Mouse (Mus musculus) spleen, postnatal 36 days (tissue): Measurements from ENCODE around the gene Tmem178b.

Experiments
- DNase-seq, 2 experiments: peaks; one replicate each; pipeline ENCODE4 v3.0.0; 2022; ENCODE audit warnings: low spot score in 2 of 2, mixed read lengths in 1 of 2

Gene Tmem178b

DNA sequence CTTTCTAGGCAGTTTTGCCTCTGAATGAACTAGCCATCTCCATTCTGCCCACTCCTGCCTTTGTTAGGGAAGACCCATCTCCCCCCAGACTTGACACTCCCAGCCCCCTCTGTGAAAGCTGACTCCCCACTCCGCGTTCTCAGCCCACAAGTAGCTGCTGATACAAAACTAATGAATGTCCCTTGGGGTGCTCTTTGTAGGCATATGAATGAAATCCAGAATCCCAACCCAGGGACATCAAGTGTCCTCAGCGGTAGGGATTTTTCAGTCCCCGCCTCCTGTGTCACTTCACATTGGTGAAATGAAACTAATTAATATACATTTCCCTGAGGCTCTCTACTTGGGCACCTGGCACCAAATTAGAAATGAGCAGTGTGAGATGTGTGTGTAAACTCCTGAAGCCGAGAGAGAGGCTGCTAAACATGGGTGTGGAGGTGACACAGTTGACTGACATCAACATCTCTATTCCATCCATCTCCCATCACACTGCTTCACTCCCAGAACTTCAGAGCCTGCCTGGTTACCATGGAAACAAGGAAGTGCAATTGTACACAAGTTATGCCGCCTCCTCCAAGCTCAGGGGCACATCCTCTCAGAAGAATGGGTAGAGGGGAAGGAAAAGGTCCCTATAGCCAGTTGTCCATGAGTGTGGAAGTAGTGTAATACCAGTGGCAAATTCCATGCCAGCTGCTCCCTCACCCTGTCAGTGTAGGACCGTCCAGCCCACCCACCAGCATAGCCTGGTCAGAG is 142.8 kb downstream of the Tmem178b start:
- no peak for DNase-seq

DNA sequence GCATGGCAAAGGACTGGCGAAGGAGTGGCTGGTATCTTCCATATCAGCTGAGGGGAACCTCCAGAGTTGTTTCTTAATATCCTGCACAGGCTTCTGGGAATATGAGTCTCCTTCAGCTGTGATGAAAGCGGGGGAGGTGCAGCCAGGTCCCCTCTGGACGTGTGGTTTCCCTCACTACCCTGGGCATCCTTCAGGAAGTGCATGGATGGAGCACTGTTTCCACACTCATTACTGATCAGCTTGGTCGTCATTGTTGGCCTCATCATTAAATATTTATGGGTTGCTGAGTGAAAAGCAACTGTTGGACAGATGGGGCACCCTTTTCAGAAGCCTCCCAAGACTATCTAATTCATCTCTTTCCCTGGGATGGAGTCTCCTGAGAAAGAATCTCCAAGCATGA is 146.3 kb downstream of the Tmem178b start:
- DNase-seq = no peak

DNA sequence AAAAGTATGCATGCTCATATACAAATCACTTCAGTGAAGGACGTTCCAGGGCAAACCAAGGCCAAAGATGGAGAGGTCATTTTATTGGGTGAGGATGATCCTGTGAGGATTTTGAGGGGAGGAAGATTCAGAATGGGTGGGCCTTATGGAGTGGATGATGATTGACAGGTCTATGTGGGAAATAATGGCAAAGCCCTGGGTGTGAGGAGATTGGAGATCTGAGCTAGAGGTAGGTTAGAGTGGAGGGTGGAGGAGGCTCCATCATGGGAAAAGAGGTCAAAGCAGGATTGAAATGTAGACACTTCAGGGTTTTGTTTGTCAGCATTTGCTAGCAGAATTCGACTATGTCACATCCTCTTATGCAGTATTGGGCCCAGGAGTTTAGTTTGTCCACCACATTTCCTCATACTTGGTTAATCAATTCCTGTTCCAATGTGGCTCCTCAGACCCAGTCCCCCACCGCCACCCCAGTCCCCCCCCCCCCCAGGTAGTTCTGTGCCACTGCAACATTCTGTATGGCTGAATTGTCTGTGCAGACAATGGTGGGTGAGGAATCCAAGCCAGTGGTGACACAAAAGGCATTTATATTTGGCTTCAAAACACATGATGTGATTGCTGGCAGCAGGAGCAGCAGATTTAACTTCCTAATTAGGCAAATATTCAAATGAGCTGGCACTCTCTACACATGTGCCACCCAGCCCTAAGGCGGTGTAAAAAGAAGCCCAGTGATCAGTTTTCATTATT is 150.7 kb downstream of the Tmem178b start:
- no peak for DNase-seq

DNA sequence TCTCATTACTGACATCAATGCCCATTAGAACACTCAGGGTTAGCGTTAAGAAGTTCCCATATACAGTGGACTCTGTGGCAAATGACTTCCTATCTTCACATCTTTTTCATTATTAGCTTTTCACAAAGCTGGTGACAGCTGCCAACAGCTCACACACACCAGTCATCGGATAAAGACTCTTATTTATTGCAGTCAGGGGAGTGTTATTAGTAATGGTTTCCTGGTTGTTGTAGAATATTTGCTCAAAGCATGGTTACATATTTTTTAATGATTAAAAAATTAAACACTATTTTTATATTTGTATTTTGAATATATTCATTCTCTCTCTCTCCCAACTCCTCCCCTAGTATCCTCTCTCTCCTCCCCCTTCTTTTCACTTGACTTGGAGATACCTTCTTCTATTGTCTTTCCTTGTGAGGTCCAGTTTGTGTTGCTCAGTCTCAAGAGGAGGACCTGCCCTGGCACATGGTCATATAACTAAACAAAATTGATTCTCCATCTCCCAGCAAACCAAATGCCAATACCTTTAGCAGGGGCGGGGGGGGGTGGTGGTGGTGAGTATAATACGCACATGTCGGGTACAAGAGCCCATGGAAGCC is 151.4 kb downstream of the Tmem178b start:
- no peak for DNase-seq

DNA sequence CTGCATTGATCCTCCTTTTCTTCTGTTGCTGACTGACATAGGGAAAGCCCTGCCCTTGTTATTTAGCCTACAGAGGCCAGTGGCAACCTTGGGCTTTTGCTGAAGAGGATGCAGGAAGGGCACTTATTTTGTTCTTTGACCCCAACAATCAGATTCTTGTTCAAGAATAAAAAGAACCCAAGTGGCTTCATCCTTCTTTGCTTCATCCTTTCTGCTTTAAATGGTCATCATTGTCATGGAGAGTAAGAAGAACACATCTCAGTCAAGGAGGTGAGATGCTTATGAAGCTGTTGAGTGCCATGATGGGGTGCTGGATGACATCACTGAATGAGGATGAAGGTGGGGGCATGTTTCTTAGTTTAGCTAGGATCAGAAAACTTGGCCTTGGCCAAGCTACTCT is 159.8 kb downstream of the Tmem178b start:
- no peak for DNase-seq

DNA sequence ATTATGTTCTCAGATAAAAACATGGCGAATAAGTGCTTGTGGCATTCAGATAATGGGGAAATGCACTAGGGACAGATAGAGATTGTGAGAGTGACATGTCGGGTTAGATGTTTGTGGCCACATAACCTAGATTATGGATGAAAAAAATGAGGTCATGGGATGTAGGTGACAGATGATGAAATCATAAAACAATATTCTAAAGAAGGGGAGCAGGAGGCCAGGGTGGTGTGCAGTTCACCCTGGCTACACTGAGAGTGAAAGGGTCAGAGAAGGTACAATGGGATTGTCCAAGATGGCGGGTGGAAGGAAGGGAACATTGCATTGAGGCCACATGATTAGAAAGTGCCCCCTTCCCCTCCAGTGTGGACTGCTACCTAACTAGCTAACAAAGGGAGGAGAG is 160.9 kb downstream of the Tmem178b start:
- no peak for DNase-seq

DNA sequence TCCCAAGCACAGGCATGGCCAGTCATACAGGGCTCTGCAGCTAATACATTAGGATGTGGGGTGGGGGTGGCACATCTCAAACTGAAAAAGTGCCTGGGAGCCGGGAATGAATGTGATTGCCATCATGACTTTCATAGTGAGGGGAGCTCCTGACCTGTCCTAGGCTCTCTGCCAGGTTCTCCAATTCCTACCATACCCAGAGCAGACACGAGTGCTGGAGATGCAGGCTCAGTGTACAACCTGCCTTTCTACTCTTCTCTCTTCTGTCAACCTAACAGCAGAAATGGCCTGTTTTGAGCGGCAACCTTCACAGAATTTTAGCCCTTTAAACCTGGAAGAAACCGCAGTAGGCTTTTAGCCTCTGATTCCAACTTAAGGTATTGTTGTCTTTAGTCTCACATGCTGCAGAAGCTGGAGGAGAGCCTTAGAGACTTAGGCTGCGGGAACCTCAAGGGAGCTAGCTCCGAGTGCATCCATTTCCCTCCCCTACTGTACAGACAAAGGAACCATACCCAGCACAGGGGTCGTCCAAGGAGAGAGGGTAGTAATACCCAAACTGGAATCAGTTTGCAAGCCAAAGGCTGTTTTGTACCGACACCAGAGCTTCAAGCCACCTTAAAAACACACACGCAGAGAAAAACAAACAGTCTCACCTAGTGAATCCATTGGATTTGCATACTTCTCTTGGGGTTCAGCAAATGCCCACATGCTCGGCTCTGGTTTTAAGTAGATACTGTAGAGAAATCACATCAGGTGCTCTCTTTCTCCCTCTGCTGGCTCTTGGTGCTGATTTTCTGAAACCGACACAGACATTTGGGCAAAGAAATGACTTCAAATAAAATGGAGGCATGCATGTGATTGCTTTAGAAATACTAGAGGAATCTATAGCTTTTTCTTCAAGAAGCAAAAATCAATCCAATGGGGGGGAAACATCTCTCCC is 176.2 kb downstream of the Tmem178b start:
- no peak for DNase-seq

DNA sequence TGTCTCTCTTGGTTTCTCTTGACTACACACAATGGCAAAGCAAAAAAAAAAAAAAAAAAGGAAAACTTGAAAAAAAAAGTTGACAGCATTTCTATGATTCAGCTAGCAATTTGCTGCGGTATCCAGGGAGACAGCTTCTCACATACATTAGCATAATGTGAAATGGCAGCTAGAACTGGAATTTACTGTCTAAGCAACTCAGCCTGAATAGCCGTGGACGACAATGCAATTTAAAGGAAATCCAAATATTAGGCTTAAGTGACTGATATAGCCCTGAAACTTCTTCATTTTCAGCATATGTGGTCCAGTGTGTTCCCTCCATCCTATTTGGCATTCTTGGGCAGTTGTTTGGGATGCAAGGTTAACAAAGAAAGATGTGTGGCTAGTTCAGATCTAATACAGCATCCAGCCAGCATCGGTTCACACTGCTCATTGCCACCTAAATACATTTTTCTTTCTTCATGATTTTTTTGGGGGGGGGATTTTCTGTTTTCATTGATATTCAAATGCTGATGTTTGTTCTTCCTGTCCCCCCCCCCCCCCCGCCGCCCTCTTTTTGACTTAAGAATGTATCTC is 176.9 kb downstream of the Tmem178b start:
- DNase-seq = no peak

DNA sequence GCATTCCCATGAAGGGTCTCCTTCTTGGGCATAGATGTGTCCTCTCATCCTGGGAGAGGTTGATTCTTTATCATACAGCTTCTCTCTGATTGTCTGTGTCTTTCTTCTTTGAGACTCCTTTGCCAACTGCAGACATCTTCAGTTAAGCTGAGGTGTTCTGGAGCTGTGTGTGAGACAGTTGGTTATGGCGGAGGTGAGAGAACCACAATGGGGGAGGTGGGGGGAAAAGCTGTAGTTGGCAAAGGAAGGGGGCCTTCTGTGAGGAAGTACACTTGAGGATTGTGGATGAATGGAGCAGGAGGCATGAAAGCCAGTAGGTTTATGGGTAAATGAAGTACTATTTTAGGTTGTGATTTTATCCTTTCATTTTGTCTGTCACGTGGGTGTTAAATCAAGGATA is 178.6 kb downstream of the Tmem178b start:
- no peak for DNase-seq

DNA sequence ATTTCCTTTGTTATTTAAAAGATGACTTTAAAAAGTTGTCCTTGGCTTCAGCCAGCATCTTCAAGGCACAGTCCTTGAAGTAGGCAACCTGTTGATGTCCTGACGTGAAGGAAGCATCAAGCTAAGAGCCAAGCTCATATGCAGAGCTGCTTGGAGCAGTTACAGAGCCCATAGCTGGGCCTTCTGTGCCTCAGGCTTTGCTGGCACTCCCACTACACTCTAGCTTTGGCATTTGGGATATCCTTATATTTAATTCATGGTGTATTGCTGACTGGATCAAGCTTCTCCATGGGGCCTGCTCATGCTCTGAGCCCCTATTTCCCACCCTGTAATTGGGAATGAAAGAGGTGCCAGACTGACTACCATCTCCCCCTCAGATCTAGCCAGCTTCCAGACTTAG is 179.5 kb downstream of the Tmem178b start:
- DNase-seq = no peak

DNA sequence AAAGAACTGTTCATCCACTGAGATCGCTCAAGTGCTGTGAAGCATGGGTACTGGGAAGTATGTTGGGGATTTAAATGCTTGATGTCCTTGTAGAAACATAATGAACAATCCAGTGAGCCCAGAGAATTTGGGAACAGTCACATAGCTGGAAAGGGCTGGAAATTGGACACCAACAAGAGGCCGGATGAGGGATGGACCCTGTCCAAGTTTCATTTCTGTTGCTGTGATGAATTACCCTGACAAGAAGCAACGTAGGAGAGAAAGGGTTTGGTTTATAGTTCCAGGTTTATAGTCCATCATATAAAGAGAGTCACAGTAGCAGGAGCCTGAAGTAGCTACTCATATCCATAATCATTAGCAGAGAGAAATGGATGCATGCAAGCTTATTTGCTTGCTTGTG is 186.4 kb downstream of the Tmem178b start:
- DNase-seq = no peak

DNA sequence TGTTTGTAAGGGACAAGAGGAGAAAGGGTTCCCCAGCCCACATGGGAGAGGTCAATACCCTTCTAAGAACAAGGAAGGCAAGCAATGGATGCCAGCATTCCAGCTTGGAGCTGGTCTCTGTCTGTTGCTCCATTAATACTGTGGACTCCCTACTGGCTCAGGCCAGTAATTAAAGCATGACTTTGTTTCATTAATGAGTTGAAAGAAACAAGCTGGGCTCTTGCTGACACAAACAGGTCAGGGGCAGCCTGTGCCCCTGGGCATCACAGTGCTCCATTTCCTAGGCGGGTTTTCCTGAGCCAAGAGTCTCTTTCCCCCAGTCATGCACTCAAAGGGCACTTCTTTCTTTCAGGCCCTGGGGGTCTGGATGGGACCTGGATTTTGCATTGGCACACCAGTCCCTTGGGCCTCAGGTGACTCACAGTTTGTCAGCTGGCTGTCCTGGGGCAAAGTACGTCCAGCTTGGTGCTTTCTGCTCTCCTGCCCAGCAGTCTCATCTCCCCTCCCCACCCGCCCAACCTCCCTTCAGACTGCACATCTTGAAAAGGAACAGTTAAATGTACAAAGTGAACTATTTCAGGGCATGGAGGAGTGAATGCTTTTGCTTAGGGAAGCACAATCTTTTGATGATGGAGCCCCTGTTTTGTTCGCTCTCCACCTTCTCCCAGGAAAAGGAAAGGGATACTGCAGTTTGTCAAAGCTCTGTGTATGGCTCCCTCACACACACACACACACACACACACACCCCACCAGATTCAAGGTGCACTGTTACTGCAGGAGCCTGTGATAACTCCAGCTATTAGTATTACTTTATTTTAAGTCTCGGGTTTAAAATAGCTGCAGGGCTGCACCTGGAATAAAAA is 188.5 kb downstream of the Tmem178b start:
- DNase-seq = no peak

DNA sequence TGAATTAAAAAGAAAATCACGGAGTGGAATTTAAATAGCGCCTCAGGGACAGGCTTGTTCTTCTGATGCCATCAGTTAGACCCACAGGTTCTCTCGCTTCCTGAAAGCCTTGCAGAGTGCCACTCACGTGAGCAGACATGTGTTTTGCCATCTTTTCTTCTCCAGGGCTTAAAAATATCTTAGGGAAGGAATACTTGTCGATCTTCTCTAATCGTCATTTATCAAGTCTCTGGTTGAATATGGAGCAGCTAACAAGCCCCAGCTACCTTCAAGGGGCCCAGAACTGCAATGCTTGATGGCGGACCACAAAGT is 189.1 kb downstream of the Tmem178b start:
- DNase-seq = no peak

DNA sequence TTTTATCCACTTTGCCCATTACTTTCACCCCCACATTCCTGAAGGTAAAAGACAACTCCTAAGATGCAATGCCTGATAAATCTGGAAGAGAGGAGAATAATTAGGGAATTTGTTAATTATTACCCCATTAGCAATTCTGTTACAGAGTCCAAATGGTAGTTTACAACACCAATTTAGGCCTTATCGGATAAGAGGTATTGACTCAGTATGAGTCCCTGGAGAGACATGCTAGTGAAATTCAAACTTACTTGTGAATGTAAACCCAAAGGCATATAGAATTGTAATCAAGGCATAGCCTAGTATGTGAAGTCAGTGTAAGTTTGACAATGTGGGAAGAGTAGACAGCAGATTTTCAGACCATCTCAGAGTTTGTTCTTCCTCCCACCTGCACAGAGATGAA is 190.4 kb downstream of the Tmem178b start:
- DNase-seq = no peak

DNA sequence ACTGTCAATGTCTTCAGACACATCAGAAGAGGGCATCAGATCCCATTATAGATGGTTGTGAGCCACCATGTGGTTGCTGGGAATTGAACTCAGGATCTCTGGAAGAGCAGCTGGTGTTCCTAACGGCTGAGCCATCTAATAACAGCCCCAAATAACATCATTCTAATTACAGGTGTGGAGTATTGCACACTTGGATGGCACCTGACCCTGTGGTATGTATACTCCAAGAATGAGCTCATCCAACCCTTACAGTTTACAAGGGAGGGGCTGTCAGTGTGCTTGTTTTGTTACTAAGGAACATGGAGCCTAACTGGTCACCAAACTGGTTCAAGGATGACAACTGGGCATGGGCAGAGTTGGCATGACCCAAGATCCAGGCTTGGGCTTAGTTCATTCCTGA is 190.8 kb downstream of the Tmem178b start:
- no peak for DNase-seq

DNA sequence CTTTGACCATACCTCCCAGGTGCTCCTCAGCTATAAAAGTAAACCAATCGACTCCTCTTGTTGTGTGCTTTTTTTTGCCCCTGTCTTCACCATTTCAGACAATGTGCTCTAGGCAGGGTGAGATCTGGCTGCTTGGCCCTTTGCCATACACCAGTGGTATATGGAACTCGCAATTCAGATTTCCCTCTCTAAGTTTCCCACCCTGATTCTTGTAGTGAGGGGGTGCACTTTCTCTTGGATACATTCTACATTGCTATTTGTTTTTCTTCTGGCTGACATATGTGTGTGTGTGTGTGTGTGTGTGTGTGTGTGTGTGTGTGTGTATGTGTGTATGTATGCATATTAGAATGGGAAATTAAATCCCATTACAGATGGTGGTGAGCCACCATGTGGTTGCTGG is 191.3 kb downstream of the Tmem178b start:
- no peak for DNase-seq

DNA sequence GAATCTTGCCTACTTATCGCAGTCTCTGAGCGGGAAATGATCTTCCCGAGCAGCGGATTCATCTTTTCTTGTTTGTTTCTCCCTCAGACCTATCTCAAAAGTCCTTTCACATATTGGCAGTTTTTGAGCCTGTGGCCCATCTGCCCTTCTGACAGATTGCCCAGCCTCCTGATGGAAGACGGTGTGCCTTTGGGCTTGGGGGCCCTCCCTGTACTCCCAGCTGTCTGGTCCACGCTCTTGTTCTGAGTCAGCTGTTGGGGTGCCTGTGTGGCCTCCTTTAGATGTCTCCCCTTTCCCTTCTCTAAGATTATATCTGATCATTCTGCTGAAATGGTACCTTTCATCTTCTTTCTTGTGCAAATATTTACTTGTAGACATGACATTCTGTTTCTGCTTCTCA is 195.4 kb downstream of the Tmem178b start:
- no peak for DNase-seq

DNA sequence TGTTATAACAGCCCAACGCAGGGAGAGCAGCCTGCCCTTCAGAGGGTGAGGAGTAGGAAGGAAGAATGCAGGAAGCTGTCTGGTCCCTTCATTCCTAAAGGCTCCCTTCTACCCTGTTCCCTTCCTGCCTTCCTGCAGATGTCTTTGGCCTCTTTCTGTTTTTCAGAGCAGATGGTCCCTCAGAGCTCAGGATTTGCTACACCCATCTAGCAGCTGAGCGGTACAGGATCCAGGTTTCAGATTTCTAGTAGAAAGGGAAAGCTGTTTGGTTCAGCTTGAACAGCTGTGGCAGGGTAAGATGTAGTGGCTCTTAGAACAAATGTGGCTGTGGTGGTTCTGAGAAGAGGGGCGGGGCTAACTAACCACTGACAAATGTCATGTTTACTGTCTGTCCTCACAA is 197.9 kb downstream of the Tmem178b start:
- DNase-seq = no peak

DNA sequence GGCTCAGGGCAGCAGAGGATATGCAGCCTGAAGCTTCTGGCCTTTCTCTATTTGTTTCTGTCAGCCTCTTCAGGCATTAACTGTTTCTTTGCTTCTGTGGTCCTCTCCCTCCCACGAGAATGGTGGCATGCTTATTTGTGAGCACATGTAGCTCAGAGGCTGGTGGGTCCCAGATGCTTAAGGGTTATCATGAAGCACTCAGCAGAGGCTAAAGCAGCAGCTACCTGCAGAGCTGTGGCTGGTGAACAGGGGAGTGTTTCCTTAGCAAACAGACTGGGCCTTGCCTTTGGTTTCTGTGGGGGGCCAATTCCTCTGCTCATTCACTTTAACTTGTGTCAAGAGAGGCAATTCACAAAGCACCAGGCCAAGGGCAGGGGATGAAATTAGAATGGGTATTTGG is 203.0 kb downstream of the Tmem178b start:
- DNase-seq = no peak

DNA sequence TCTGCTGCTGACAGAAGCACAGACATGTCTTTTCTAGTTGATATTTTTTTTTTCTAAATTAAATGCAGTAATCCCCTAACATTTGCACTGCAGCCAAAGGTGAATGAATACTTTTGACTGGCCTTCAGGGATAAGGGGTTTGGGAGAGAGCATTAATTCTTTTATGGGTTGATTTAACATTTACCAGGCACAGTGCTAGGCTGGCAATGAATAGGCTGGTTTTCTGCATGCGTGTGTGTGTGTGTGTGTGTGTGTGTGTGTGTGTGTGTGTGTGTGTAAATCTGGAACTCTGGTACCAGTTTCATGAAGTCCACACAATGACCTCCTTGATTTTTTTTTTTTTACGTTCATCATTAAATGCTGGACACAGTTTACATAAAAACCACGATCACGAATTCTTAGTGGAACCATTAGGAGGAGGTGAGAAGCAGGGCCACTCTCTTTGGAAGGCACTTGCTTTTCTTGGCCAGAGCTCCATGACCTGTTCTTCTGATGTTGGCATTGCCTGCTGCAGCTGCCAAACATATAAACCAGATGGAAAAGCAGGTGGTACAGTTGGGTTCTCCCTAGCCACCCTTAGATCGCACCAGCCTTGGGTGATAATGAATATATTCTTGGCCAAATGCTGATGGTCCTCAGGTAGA is 203.7 kb downstream of the Tmem178b start:
- DNase-seq = no peak
